Mouse (Mus musculus) cortical plate, adult 2 months (tissue): ENCODE data around the gene Krt82. TPM values are rescaled to one million over a fixed set of nuclear protein-coding genes. Genes with fewer than 3 reads are reported as not detected.
"Not testable (repeated sequence)": the region's sequence is repeated elsewhere in the genome, so short reads cannot be mapped to it uniquely, and the experiment has no call there.

ENCODE experiments used
- H3K27ac ChIP-seq: fragments of 200-500 bp; 2 replicates; pipeline ENCODE4 v1.5.1; 2012; ENCODE audit warnings: low read length, control low read depth, inconsistent platforms; ENCODE audit not compliant: insufficient read depth
- H3K4me1 ChIP-seq: fragments of 200-500 bp; 2 replicates; pipeline ENCODE4 v1.6.1; 2011; ENCODE audit warnings: low read length; ENCODE audit not compliant: control insufficient read depth, insufficient read depth
- H3K4me3 ChIP-seq: fragments of 200-500 bp; 2 replicates; pipeline ENCODE4 v1.5.1; 2011; ENCODE audit warnings: mild to moderate bottlenecking, low read length, control low read depth; ENCODE audit not compliant: insufficient read depth
- CTCF ChIP-seq: fragments of 200-500 bp; IDR thresholded peaks from 2 replicates; pipeline ENCODE4 v1.5.1; 2011; ENCODE audit warnings: mild to moderate bottlenecking, control low read depth, low read length; ENCODE audit not compliant: insufficient read depth; ENCODE audit errors: extremely low read depth
- POLR2A ChIP-seq: fragments of 200-500 bp; IDR thresholded peaks from 2 replicates; pipeline ENCODE4 v1.6.1; 2011; ENCODE audit warnings: mild to moderate bottlenecking, low read length, control low read depth; ENCODE audit not compliant: insufficient read depth; ENCODE audit errors: extremely low read depth
- polyA plus RNA-seq: library from polyadenylated mRNA; depleted of rRNA; stranded (reverse); fragments of >200 nt; gene quantifications from 2 replicates; pipeline ENCODE4 v1.2.3, GENCODE M21; 2012; rRNA removed

Krt82 gene
- polyA plus RNA-seq, 1 experiment = not detected

- TF ChIP-seq CTCF = peak; percentile 94
- no peak for TF ChIP-seq POLR2A
- Histone ChIP-seq H3K4me3 (no peak overlapping the region), H3K27ac (no peak overlapping the region), H3K4me1 (no peaks in the 10 kb centered on the region)
These were observed 30.7 kb downstream of the Krt82 start for GRCm38 (mm10) chr15:101519792-101520191.

GRCm38 (mm10) chr15:101517161-101517560 lies 33.3 kb downstream of the Krt82 start, which contains the start of gene Gm49425:
TSS of gene Gm49425 (minus strand) at chr15:101517261.
- not testable (repeated sequence) for H3K4me3 ChIP-seq, H3K27ac ChIP-seq, H3K4me1 ChIP-seq

- no peak overlapping the region for H3K27ac ChIP-seq
- TF ChIP-seq CTCF (no peak), POLR2A (no peak)
- H3K4me1 ChIP-seq = no peaks in the 10 kb centered on the region
- no peak overlapping the region for H3K4me3 ChIP-seq
These were observed 42.2 kb downstream of the Krt82 start for GRCm38 (mm10) chr15:101508247-101508646.

GRCm38 (mm10) chr15:101506896-101507758 lies 43.3 kb downstream of the Krt82 start:
- no peak overlapping the region for H3K27ac ChIP-seq
- H3K4me1 ChIP-seq = no peaks in the 10 kb centered on the region
- TF ChIP-seq POLR2A (no peak), CTCF (no peak)

GRCm38 (mm10) chr15:101497181-101497580 lies 53.3 kb downstream of the Krt82 start:
- no peak overlapping the region for H3K27ac ChIP-seq
- no peaks in the 10 kb centered on the region for H3K4me1 ChIP-seq
- TF ChIP-seq CTCF = peak; percentile 48
- no peak for TF ChIP-seq POLR2A
- no peak overlapping the region for H3K4me3 ChIP-seq

More at GRCm38 (mm10) chr15:101506896-101507758, 43.3 kb downstream of the Krt82 start:
- H3K4me3 ChIP-seq = no peak overlapping the region

GRCm38 (mm10) chr15:101495266-101495665 lies 55.2 kb downstream of the Krt82 start:
- H3K4me3 ChIP-seq = no peak overlapping the region
- H3K4me1 ChIP-seq = no peaks in the 10 kb centered on the region
- H3K27ac ChIP-seq = no peak overlapping the region
- TF ChIP-seq CTCF = no peak
- no peak for TF ChIP-seq POLR2A

GRCm38 (mm10) chr15:101494203-101494602 lies 56.3 kb downstream of the Krt82 start:
- no peak for TF ChIP-seq CTCF
- no peak for TF ChIP-seq POLR2A
- no peak overlapping the region for H3K4me3 ChIP-seq
- no peak overlapping the region for H3K27ac ChIP-seq
- no peaks in the 10 kb centered on the region for H3K4me1 ChIP-seq

- Histone ChIP-seq H3K27ac (no peak overlapping the region), H3K4me3 (no peak overlapping the region), H3K4me1 (no peaks in the 10 kb centered on the region)
- TF ChIP-seq CTCF = no peak
- TF ChIP-seq POLR2A = no peak
These were observed 56.8 kb downstream of the Krt82 start for GRCm38 (mm10) chr15:101493713-101494112.

GRCm38 (mm10) chr15:101492718-101493117 lies 57.7 kb downstream of the Krt82 start:
- Histone ChIP-seq H3K4me1 (no peaks in the 10 kb centered on the region), H3K27ac (no peak overlapping the region), H3K4me3 (no peak overlapping the region)
- TF ChIP-seq CTCF (no peak), POLR2A (no peak)

GRCm38 (mm10) chr15:101491431-101491830 lies 59.0 kb downstream of the Krt82 start, which contains the start of gene Krt83:
TSS of gene Krt83 (minus strand) at chr15:101491512.
- no peak within 1 kb of the TSS for H3K27ac ChIP-seq
- no peak for TF ChIP-seq POLR2A
- no peak for TF ChIP-seq CTCF
- H3K4me1 ChIP-seq = no peaks in the 10 kb centered on the region
- H3K4me3 ChIP-seq = no peak within 1 kb of the TSS

Other genes with a start within 250 kb of the Krt82 start
- 5.7 and 6.2 TPM in 2 replicates for gene Krt80, start 180.5 kb downstream of the Krt82 start, polyA plus RNA-seq
- gene Krt7, start 139.6 kb downstream of the Krt82 start, polyA plus RNA-seq = 0.33 and 0.36 TPM in 2 replicates
- 0.09 TPM in 1 of 2 replicates, not detected in the other for gene Krt87, start 111.9 kb downstream of the Krt82 start, polyA plus RNA-seq
- gene Krt88, start 102.9 kb downstream of the Krt82 start, polyA plus RNA-seq = 0.13 TPM in 1 of 2 replicates, not detected in the other
- not detected in 2 replicates for gene Krt81, start 86.9 kb downstream of the Krt82 start, polyA plus RNA-seq
- not detected in 2 replicates for gene Krt86, start 77.2 kb downstream of the Krt82 start, polyA plus RNA-seq
- not detected in 2 replicates for gene Krt83, start 59.2 kb downstream of the Krt82 start, polyA plus RNA-seq
- gene Gm49425, start 33.4 kb downstream of the Krt82 start, polyA plus RNA-seq = not detected in 2 replicates
- gene Krt84, start 17.8 kb downstream of the Krt82 start, polyA plus RNA-seq = not detected in 2 replicates
- gene Krt90, start 12.3 kb upstream of the Krt82 start, polyA plus RNA-seq = 0.04 TPM in 1 of 2 replicates, not detected in the other
- gene Krt75, start 23.2 kb upstream of the Krt82 start, polyA plus RNA-seq = not detected in 2 replicates
- gene Gm5414, start 77.5 kb upstream of the Krt82 start, polyA plus RNA-seq = not detected in 2 replicates
- not detected in 2 replicates for gene Gm5478, start 96.7 kb upstream of the Krt82 start, polyA plus RNA-seq
- not detected in 2 replicates for gene Krt6b, start 129.6 kb upstream of the Krt82 start, polyA plus RNA-seq
- gene Krt6a, start 143.6 kb upstream of the Krt82 start, polyA plus RNA-seq = not detected in 2 replicates
- gene Krt5, start 162.2 kb upstream of the Krt82 start, polyA plus RNA-seq = 0.11 TPM in 1 of 2 replicates, not detected in the other
- not detected in 2 replicates for gene Krt71, start 192.4 kb upstream of the Krt82 start, polyA plus RNA-seq
- not detected in 2 replicates for gene Krt72, start 235.8 kb upstream of the Krt82 start, polyA plus RNA-seq